Mouse (Mus musculus) ES-Bruce4 (cell line): ENCODE measurements around the gene Nktr. TPM values are rescaled to one million over a fixed set of nuclear protein-coding genes. Genes with fewer than 3 reads are reported as not detected.
A peak's percentile ranks its signal among the peaks of the same experiment; 100 is the strongest.

Source experiments
- H3K27ac ChIP-seq: 2 replicates; pipeline ENCODE4 v1.5.1; 2012; ENCODE audit warnings: low read length, inconsistent platforms; ENCODE audit not compliant: insufficient read depth
- H3K27me3 ChIP-seq: 2 replicates; pipeline ENCODE4 v1.6.1; 2012; ENCODE audit warnings: mild to moderate bottlenecking, low read length, inconsistent platforms; ENCODE audit not compliant: control insufficient read depth, poor library complexity, insufficient read depth, severe bottlenecking
- H3K36me3 ChIP-seq: 2 replicates; pipeline ENCODE4 v1.6.1; 2012; ENCODE audit warnings: inconsistent platforms, mild to moderate bottlenecking, low read length, moderate library complexity; ENCODE audit not compliant: control insufficient read depth, poor library complexity, insufficient read depth, severe bottlenecking
- H3K4me1 ChIP-seq: one replicate; pipeline ENCODE4 v1.8.1; 2011; ENCODE audit warnings: low read length; ENCODE audit not compliant: control insufficient read depth, insufficient read depth
- H3K4me3 ChIP-seq: 2 replicates; pipeline ENCODE4 v1.5.1; 2011; ENCODE audit warnings: low read depth, mild to moderate bottlenecking, low read length
- H3K9ac ChIP-seq: 2 replicates; pipeline ENCODE4 v1.6.1; 2012; ENCODE audit warnings: low read depth, mild to moderate bottlenecking, inconsistent platforms; ENCODE audit not compliant: poor library complexity, severe bottlenecking
- H3K9me3 ChIP-seq: replicated peaks from 2 replicates; pipeline ENCODE4 v1.6.1; 2012; ENCODE audit warnings: mild to moderate bottlenecking, low read length, inconsistent platforms; ENCODE audit not compliant: control insufficient read depth, poor library complexity, insufficient read depth, severe bottlenecking
- CTCF ChIP-seq: IDR thresholded peaks from one replicate; pipeline ENCODE4 v1.8.1; 2011; ENCODE audit warnings: low read depth, low read length
- EP300 ChIP-seq: IDR thresholded peaks from 2 replicates; pipeline ENCODE4 v1.6.1; 2011; ENCODE audit warnings: low read depth, low read length; ENCODE audit not compliant: insufficient read depth
- POLR2A ChIP-seq: IDR thresholded peaks from one replicate; pipeline ENCODE4 v1.8.1; 2011; ENCODE audit warnings: low read length; ENCODE audit not compliant: insufficient read depth
- polyA plus RNA-seq: library from polyadenylated mRNA; stranded (reverse); fragments of >200 nt; gene quantifications from 2 replicates; pipeline ENCODE4 v1.2.4, GENCODE M21; 2011; ENCODE audit warnings: low read depth; ENCODE audit not compliant: missing spikeins, insufficient read depth, insufficient read length

Nktr gene
- polyA plus RNA-seq, 1 experiment = 109 TPM

DNA sequence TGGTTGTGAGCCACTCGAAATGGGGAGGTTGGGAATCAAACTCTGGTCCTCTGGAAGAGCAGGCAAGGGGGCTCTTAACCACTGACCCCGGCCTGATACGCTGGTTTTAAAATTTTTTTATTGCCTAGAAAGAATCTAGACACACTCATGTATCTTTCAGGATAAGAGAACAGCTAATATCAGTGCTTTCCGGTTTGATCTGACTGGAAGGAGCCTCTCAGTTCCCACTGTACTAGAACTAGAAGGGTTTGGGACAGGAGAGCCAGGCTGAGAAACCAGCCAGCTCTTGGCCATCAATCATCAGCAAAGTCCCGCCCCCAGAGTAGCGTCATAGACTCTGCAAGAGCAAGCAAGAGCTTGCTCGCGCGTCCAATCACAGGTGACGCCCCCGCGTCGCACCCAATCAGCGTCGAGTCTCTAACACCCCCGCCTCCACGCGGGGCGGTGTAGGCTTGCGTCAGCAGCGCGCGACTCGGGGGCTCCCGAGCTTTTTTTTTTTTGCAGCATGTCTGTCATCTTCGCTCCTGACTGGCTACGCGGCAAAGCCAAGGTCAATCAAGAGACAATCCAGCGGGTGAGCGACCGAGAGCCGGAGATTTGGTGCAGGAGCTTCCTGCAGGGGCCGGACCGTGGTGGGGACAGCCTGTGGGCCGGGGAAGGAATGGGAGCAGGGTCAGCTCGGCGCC lies 8.9 kb upstream of the Nktr start, which contains the start of gene Ss18l2:
Gene Ss18l2, plus strand, starts transcription at position 432 of the 686 bp plus-strand sequence.
- TF ChIP-seq POLR2A (no peak), EP300 (no peak), CTCF (no peak)
- Histone ChIP-seq H3K9me3 (no peaks in the 10 kb centered on the region), H3K4me3 (peak within 1 kb of the TSS; percentile 100), H3K4me1 (peaks cover 2% of the 10 kb centered on the region), H3K36me3 (peaks cover 5% of the 10 kb centered on the region; the same call in 1 of the 2 replicates), H3K27me3 (no peaks in the 10 kb centered on the region), H3K9ac (peak within 1 kb of the TSS; percentile 95), H3K27ac (no peak within 1 kb of the TSS)

- TF ChIP-seq EP300 = no peak
- Histone ChIP-seq H3K4me1 (peaks cover 2% of the 10 kb centered on the region), H3K4me3 (peak overlapping the region; percentile 100), H3K9me3 (no peaks in the 10 kb centered on the region), H3K9ac (peak overlapping the region; percentile 95), H3K27me3 (no peaks in the 10 kb centered on the region), H3K27ac (no peak overlapping the region), H3K36me3 (peaks cover 5% of the 10 kb centered on the region; the same call in 1 of the 2 replicates)
Observed at GRCm38 (mm10) chr9:121710584-121710975, 8.4 kb upstream of the Nktr start.

DNA sequence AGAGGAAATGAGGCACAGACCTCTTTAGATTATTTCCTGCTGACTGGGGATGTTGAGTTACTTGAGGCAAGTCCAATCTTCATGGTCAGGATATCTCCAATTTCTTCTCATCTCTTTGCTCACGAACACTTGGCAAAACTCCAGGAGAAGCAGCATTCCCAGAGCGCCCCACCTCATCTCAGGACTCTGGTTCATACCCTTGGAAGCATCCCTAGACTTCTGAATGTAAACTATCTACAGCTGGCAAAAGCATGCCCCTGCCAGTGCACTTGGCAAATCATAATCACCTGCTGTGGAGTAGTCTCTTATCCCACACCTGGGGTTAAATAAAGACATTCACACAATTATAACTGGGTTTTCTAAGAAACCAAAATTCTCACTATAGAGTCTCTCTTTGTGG lies 1.9 kb upstream of the Nktr start:
- no peaks in the 10 kb centered on the region for H3K4me1 ChIP-seq
- no peak overlapping the region for H3K9ac ChIP-seq
- H3K27ac ChIP-seq = no peak overlapping the region
- H3K4me3 ChIP-seq = no peak overlapping the region
- peaks cover 5% of the 10 kb centered on the region; the same call in 1 of the 2 replicates for H3K36me3 ChIP-seq
- H3K27me3 ChIP-seq = no peaks in the 10 kb centered on the region
- H3K9me3 ChIP-seq = no peaks in the 10 kb centered on the region
- no peak for TF ChIP-seq EP300
- TF ChIP-seq CTCF = no peak
- no peak for TF ChIP-seq POLR2A

GRCm38 (mm10) chr9:121718070-121718705 lies 781 bp upstream of the Nktr start:
- Histone ChIP-seq H3K27ac (no peak overlapping the region), H3K4me3 (peak overlapping the region; percentile 55), H3K9ac (peak overlapping the region; percentile 55), H3K9me3 (no peaks in the 10 kb centered on the region), H3K36me3 (no peaks in the 10 kb centered on the region), H3K27me3 (no peaks in the 10 kb centered on the region), H3K4me1 (no peaks in the 10 kb centered on the region)
- TF ChIP-seq CTCF = no peak
- no peak for TF ChIP-seq EP300
- TF ChIP-seq POLR2A = no peak

GRCm38 (mm10) chr9:121719347-121720331 lies 670 bp downstream of the Nktr start:
- TF ChIP-seq CTCF = no peak
- 0 out of 2 replicates have a peak, but pooled peaks have one; percentile 1 for TF ChIP-seq EP300
- H3K9me3 ChIP-seq = no peaks in the 10 kb centered on the region
- H3K9ac ChIP-seq = peak overlapping the region; percentile 87
- no peaks in the 10 kb centered on the region for H3K36me3 ChIP-seq
- peak overlapping the region; percentile 79 for H3K4me3 ChIP-seq
- H3K27me3 ChIP-seq = no peaks in the 10 kb centered on the region
- no peak overlapping the region for H3K27ac ChIP-seq
- H3K4me1 ChIP-seq = no peaks in the 10 kb centered on the region
